Mouse (Mus musculus): Measurements from ENCODE around the gene AC124108.1.
A peak's percentile ranks its signal among the peaks of the same experiment; 100 is the strongest.

AC124108.1 gene

DNA sequence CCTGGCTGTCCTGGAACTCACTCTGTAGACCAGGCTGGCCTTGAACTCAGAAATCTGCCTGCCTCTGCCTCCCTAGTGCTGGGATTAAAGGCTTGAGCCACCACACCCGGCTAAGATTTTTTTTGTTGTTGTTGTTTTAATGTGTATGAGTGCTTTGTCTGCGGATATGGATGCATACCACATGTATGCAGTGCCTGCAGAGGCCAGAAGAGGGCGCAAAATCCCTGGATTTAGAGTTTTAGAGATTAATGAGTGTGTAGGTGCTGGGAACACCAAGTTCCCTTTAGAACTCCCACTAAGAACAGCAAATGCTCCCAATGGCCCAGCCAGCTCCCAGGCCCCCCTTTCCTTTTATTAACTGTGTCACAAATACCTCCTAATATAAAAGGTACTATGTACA is 25.4 kb upstream of the AC124108.1 start:
- DNase-seq: no peak

DNA sequence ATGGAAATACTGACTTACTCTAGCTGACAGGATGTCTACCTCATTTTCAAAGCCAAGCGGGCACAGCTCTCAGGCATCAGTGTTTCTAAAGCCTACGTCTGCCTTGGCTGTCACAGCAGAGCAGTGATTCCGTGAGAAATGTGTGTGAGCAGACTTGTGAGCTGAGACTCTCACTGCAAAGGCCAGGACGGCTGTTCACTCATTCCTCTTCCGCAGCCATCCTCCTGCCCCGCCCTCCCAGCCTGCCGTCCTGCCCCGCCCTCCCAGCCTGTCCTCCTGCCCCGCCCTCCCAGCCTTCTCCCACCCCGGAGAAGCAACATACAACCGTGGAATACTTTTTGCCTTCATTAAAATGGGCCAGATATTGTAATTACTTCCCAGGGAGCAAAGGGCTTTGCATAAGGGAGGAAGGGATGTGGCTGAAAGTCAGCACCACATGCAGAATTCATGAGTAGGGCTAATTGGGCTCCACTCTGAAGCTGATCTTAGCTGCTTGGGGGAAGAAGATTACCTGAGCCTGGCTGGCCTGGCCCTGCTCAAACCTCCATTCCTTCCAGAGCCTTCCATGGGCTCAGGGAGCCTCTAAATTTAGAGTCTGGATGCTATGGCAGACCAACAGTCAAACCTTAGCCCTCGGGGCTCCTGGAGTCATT is 23.0 kb upstream of the AC124108.1 start:
- DNase-seq: no peak

DNA sequence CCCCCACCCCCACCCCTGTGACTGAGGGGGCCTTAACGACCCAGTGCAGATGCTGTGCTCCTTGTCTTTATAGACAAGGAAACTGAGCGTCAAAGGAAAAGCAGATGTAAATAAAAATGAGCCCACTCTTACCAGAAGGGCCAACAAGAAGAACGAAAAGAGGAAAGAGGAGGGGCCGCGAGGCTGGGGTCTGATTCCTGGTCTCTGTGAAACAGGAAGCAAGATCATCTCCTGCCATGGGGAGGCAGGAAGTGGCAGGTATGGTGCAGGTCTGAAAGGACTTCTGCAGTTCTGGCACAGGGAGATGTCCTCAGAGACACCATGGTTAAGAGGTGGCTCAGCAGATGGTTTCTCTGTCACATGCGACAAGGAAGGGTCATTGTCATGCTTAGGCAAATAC is 20.6 kb upstream of the AC124108.1 start:
- DNase-seq: no peak

DNA sequence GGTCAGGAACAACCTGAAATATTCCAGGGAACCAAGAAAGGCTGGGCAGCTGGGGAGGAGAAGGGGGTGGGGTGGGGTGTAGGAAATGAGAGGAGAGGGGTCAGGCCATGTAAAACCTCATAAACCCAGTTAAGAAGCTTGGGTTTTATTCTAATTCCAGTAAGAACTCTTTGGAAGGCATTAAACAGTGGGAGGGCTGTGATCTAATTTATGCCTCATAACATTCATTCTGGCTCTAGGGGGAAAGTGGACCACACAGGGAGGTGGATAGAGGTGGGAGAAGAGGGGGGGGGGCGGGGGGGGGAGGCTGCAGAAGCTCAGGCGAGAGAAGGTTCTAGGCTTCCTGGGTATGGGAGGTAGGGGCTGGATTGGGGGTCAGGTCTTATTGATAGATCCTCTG is 19.6 kb upstream of the AC124108.1 start:
- no peak for DNase-seq

DNA sequence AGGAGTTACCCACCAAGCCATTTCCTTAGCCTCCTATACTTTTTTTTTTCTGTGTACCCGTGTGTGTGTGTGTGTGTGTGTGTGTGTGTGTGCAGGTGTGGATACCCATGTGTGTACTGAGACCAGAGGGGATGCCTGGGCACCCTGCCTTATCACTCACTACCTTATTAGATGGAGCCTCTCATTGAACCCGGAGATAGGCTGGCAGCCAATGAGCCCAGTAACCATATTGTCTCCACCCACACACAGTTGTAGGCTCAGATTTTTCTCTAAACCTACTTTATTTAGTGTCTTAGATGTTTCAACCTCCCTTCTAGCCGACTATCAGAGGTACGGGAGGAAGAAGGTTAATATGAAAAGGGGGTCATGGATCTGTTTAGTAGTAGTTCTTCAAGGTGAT is 5.0 kb upstream of the AC124108.1 start:
- DNase-seq: no peak

DNA sequence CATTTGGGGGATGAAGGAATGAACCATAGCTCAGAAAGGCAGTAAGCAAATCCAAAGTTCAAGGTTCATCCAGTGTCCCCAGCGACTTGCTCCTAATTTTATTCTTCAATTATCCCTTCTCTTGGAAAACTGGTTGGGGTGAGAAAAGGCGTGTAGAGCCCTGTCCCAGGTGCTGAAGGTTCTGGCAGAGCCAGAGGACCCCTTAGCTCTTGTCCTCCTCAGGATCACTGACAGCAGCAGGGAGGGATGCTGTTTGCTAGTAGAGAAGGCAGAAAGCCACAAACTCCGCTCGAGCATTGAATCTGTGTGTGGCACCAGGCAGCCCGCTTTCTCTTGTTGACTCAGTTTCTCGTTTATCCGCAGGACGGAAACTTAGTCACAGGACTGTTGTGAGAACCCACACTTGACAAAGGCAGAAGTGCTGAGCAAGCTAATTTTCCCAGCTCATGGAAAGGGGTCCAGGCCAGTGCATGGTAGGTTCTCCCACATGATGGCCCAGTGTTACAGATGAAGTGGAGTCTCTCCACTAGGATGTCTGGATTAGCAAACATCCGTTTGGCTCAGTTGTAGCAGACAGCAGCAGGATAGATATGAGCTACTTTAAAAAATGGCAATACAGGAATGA is 2.7 kb upstream of the AC124108.1 start:
- no peak for DNase-seq

DNA sequence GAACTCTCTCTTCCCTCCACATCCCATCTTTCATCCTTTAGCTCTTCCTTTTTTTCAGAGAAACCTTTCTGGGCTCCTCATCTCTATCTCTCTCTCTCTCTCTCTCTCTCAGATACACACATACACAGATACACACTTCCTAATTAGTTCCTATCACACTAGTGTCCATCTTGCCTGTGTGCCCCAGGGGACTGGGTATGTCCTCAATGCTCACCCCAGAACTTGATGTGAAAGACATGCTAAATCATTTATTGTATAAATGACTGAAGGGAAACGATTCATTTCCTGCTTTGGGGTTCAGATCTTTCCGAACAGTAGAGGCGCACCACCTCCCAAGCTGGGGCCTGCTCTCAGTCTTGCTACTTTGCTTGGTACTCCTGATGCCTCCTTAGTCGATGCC is 2.0 kb upstream of the AC124108.1 start:
- no peak for DNase-seq

DNA sequence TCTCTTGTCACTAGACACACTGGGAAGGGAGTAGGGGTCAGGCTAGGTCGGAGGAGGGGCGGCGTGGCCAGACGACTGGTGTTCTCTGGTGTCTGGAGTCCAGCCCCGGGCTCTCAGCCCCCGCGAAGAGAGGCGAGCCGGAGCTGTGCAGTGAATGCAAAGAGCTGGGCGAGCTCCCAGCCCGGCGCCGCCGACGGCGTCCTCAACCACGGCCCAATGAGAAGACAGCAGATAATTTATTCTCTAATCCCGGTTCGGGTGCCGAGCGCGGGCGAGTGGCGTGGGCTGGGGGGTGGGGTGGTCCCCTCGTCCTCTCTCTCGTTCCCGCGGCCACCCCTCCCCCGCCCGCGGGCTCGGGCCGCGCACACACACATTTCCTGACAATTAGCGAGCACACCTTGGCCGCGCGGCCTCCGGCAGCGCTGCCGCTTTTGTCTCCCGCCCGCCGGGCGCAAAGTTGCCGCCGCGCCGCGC is 1.2 kb upstream of the AC124108.1 start:
- DNase-seq: peak; percentile 73

DNA sequence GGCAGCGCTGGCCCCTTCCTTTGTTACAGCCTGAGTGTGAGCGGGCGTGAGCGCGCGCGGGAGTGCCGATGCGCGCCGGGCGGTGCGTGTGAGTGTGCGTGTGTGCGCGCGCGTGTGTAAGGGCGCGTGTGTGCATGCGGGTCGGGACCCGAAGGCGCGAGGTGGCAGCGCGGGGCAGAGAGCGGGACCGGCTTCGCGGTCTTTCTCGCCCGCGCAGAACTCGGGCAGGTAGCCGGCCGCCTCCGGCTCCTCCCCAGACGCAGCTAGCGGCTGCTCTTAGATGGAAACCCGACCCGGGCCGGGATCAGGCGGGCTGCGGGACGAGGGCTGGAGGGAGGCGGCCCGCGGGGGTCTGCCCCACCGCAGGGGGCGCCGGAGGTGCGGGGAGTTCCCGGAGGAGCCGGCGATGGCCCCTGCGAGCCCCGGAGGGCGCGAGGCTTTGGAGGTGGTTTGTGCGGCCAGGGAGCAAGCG is 600 bp upstream of the AC124108.1 start:
- no peak for DNase-seq

DNA sequence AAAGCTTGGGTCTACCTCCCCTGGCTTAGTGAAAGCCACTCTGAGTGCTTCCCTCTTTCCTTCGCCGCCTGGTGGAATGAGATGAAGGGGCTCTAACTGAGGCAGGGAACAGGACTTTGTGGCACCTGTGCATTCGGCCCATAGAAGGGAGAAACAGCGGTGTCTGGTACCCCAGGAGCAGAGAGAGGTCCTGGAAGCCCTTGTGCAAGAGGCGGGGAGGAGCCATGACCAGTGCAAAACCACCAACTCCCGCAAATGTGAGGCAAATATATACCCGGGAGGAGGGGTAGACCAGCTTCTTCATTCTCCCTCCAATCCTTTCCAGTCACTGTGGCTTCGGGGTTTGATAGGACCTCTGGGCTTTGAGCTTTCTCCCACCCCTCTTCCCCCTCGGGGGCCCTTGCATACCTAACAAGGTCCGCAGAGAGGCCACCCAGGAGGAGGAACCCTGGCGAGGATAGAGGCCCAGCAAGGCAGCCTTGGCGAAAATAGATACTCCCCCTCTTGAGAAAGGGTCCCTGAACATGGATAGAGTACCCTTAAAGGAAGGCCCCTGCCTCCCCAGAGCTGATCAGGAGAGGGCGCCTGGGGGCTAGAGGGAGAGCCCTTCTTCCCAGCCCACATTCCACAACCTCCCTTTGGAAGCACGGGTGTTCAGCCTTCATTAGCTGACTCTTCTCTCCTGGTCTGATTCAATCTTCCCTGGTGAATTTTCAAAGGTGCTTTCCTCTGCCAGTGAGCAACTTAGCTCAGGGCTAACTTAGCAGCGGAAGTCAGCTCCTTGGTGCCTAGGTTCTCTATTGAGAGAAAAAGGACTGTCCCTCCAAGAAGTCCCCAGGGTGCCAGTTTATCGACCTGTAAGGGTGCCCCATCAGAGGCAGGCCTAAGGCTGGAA is 776 bp downstream of the AC124108.1 start:
- no peak for DNase-seq

DNA sequence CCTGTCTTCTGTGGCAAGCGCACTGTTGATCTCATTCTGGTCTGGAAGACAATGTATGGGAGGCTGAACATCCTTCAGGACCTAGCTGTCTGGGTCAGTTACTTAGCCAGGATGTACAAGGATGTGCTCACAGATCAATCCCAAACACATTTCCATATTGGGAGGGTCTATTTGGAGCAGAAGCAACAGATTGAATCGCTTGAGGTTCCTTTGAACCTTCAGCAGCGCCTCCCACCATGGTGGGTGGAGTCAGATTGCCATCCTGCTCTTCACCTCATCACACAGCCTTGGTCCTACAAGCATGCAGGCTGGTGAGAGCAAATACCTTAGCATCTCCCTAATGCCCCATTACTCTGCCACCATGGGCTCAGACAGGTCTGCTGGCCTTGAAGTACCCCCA is 2.5 kb downstream of the AC124108.1 start:
- no peak for DNase-seq

DNA sequence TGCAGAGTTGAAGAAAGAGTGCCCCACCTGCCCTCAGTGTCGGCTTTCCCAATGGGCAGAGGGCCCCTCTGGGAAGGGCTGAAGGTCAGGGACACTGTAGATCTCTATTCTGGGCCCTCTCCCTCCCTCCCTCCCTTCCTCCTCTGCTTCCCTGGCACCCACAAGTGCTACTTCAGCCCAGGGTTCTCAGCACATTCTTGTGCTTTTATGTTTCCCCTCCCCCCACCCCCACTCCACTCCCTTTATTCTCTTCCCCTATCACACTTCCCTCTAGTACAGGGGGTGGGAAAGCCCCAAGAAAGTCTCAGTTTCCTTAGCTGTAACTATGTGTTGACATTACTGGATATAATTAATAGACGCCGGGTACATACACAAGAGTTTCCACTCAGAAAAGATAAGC is 3.4 kb downstream of the AC124108.1 start:
- no peak for DNase-seq

DNA sequence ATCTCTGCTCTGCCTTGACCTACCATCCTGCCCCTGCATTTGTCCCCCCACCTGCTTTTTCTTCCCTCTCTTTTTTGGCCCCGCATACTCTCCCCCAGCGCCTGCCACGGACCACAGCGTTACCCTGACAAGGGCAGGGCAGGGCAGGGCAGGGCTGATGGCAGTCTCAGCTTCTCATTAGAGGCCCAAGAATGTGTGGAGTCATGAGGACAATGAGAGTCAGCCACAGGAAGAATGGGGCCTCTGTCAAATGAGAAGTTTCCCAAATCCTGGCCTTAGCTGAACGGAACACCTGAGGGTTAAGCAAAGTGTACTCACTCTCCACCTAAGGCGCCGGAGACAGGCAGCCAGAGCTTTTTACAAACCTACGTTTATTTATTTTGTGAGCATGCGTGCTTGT is 3.8 kb downstream of the AC124108.1 start:
- no peak for DNase-seq

DNA sequence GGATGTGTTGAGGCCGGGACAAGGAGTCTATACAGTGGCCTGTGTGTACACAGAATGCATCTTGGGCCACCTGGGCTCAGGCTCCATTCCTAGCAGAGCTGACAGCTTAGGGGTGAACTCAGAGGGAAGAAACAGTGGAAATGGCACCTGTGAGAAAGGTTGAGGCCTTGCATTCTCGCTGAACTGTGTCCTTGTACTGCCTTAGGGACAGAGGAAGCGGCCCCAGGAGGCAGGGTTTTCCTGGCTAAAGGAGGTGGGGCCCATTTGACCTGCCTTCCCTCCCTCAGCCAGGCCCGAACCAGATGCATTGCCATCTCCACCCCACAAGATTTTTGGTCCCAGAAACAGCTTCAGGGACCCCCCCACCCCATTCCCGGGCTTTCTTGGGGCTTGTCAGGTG is 4.4 kb downstream of the AC124108.1 start:
- no peak for DNase-seq

DNA sequence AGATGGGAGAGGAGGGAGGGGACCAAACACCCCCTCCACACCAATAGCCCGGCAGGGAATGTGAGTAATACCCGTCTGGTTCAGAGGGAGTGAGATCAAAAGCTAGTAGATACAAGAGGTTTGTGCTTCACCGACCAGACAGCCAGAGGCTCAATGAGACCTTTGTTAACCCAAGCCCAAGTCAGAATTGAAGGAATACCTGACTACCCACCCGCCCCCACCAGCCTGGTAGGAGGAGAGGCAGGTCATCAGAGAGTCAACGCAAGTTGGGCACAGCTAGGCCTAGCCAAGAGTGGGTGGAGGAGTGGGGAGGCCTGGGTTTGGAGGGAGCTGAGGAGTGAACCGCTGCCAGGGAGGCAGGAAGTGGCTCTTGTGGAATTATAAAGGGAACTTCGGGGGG is 5.1 kb downstream of the AC124108.1 start:
- DNase-seq: no peak

DNA sequence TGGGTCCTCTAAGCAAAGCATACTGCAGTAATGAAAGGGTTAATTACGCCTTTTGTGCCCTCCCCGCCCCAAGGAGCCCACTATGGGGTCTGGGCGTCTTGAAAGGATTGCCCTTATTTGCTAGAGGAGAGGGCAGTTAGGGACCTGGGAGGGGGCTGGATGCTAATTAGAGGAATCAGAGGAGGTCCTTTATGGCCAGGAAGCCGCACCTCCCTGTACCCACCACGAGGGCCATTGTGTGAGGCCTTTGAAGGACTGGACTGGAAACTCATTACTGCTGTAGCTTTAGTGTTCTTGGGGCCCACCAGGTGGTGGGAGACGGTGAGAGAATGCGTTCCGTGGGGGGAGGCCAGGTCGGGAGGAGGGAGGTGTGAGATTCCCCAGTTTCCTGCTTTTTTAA is 6.4 kb downstream of the AC124108.1 start:
- no peak for DNase-seq

DNA sequence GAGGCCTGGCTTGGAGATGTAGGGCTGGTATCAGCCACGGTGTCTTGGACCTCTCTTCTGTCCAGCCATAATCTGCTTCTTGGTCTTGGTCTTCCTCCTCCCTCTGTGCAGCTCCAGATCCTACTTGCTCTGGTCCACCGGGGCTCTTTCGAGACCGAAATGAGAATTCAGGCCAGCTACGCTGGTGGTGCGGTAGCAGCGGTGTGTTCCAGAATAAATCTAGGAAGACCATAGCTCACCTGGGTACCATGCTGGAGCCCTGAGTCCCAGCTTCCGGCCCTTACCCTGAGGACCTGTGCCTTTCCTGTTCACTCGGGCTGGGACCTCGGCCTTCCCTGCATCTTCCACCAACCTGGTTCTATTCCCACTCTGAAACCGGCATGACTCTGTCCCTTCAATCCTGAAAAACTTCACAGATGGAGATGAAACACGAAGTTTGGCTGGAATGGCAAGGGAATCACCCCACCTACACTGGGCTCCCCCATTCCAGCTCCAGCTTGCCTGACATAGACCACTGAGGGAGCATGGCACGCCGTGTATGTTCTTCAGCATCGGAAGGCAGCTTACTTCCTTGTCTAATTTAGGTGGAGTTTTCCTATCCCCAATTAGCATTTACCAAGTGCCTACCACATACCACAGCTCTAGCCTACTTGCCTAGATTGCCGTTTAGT is 7.3 kb downstream of the AC124108.1 start:
- no peak for DNase-seq

DNA sequence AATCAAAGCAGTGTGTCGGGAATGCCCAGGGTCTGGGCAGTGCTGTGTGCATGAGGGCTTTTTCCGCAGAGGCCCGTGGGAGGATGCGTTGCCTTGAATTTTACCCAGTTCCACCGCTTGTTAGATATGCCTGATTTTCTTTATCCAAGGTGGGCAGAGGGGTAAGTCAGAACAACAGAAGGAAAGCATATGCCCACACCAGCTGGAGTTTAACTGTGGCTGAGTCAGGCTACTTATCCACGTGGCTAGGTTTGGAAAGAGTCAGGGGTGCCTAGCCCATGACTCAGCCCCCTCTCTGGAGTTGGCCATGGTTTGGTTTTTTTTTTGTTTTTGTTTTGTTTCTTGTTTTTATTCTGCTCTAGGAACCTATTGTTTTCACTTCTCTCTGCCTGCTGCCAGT is 8.0 kb downstream of the AC124108.1 start:
- DNase-seq: no peak

DNA sequence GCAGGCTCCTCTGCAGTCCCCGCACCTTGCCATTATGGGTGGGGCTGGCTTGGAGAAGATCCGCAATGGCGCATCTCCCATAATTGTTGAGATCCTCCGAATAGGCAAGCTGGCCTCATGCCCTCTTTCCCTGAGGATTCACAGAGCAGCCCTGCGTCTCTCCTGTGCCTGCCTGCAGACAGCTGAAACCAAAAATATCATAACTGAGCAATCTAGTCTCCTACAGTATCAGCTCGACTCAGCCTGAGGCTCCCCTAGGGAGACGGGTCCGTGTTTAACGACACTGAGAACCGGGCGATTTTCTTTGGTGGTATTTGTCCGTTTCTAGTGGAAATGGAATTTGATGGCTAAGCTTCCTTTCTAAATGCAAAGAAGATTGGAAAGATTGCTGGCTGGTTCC is 8.7 kb downstream of the AC124108.1 start:
- no peak for DNase-seq

DNA sequence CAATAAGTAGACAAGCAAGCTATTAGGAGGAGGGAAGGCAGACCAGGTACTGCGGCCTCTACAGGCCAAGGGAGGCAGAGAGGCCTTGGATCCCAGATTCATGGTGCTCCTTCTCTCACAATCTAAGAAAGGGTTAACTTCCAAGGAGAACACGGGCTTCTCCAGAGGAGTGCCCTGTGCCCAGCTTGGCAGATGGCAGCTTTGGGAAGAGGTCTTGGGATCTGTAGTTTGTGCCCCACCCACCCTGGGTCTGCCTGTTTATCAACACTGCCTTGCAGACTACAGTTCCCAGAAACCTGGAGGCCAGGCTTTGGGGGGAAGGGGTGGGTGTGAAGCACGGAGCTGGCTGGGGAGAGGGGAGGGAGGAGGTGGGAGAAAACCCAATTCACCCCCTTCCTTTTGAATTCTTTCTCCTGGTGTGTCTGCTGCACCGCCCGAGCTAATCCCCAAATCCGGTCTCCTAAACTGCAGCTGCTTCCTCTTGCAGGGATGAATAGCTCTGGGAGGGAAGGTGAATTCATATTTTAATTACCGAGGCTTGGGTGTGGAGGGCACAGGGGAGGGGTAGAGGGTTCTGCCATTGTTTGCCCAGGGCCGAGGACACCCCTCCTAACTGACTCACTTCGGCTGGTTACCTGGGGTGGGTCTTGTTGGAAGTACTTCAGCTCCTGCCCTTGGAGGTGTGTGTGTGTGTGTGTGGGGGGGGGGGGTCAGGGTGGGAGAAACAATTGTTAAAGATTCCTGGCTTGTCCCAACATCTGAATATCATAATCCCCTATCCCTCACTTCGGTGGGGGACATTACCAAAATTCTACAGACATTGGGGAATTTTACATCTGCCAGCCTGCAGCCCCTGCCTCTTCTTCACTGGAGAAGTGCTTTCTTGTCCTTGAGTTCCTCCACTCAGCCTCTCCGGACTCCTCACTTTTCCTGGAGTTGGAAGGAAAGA is 9.6 kb downstream of the AC124108.1 start:
- DNase-seq: peak; percentile 89

DNA sequence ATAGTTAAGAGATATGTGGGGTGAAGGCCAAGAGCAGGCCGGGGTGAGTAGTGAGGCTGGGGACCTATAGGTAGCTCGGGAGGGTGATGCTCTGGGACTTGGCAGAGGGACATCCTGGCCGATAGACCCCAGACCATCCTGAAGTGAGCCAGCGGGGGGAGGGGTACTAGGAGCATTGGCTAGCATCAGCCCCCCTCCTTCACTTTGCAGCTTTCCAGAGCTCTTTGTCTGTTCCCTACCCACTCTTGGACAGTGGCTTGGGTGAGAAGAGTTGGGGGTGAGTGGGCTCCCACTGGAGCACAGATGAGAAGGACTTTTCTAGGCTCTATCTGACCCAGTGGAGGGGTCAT is 10.2 kb downstream of the AC124108.1 start:
- DNase-seq: no peak

DNA sequence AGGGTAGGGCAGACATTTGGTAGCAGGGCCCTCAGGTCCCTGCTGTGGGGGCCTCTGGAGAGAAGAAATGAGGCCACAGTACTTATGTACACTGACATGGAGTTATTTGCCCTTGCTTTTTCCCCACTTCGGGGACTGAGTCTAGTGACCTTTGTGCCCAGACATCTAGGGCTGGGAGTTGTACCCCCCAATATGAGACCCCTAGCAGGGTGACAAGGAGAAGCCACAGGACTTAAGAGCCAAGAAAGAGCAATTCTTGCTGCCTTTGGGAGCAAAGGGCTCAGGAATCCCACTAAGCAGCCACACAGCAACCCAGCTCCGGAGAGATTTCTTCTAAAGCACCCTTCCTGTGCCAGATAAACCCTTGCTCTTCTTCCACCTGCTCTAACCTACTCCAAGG is 10.7 kb downstream of the AC124108.1 start:
- DNase-seq: no peak

Data from right cerebral cortex, adult 18-20 months (tissue).